Mouse (Mus musculus) embryonic stem cell, embryonic (primary cell): Measurements from ENCODE around the gene Atad5.

ENCODE experiments used
- CTCF ChIA-PET, 4 experiments: fragments of 300-600 bp in 2 of 4; fragments of 350-600 bp in 2 of 4; sonication (Branson Sonifier 250); formaldehyde crosslinking; loops; one replicate each; lab custom pipeline; 2022; ENCODE audit warnings: inconsistent platforms in 2 of 4; lab: Charles Lee
- POLR2A ChIA-PET, 4 experiments: fragments of 300-600 bp in 2 of 4; fragments of 350-600 bp in 2 of 4; sonication (Branson Sonifier 250); formaldehyde crosslinking; loops; one replicate each; lab custom pipeline; 2022; ENCODE audit warnings: antibody characterized with exemption in 4 of 4, inconsistent platforms in 1 of 4; lab: Charles Lee

The Atad5 gene

DNA sequence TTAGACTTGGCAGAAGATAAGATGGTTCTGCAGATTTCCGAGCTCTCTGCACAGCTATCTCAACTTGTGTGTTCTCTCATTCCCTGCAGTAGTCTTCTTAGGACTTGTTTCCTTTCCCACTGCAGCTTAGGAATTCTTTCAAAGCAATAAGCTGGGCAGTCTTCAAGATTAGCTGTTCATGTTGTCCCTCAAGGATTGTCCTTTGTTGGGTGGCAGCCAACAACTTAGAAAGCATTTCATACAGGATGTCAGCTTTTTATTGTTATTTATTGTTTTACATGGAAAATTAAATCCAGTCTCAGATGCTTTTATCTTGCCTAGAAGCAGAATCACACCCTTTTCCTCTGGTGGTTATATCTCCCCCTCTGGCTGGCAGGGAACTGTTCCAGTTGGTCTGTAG is 27.2 kb downstream of the Atad5 start:
- POLR2A ChIA-PET, result interaction anchor here in 1 of 4 experiments (1.2 to 4.2 kb wide), 6 partner anchors 10 to 26 kb away, joined by 4 to 14 read pairs (median 5); no protein-coding TSS in a partner anchor

DNA sequence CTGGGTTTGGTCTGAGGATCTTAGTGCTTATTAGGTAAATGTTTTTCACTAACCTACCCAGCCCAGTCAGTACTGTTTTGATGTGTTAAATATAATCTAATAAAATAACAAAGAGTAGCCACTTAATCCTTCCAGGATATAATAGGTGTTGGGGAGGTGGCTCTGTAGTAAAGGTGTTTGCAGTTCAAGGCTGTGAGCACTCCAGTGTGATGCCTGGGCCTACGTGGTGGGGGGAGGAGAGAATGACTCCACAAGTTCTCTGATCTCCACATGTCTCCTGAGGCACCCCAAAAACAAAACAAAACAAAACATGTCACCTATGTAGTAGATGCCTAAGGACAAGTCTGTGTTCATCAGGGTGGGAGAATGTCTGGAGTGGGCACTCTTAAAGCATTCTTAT is 42.9 kb downstream of the Atad5 start:
- CTCF ChIA-PET, result no interaction called here
- POLR2A ChIA-PET, result interaction anchor here in 2 of 4 experiments (0.8 to 3.7 kb wide), 14 partner anchors 9 to 135 kb away, joined by 3 to 17 read pairs (median 5); partner anchors contain the start of genes Adap2 (in 2 of the 2) and Rnf135 (in 1 of the 2)

More for the DNA sequence above, 27.2 kb downstream of the Atad5 start:
- CTCF ChIA-PET, result no interaction called here

DNA sequence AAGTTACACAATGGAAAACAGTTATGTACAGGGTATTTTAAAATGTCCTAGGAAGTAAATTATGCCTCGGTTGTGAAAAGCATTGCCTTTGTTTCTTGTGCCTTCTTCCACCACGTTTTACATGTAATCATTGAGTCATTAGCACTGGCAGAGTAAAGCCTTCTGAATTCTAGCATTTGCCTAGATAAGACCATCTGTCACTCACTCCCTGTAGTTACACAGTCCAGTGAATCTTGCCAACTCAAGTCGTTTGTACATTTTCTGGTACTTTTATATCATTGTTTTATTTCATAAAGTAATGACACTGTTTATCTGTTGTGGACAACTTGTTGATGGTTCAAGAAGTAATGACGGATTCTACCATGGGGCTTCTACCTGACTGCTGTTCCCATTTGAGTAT is 45.5 kb downstream of the Atad5 start:
- ChIA-PET POLR2A (interaction anchor here in 1 of 4 experiments (1.6 to 3.7 kb wide), 6 partner anchors 15 to 159 kb away, joined by 5 to 14 read pairs (median 6); partner anchors contain the start of gene Rnf135), CTCF (interaction anchor here in 1 of 4 experiments (1.2 kb wide), 1 partner anchor 49 kb away, joined by 4 read pairs; the partner anchor contains the start of gene Rnf135)

DNA sequence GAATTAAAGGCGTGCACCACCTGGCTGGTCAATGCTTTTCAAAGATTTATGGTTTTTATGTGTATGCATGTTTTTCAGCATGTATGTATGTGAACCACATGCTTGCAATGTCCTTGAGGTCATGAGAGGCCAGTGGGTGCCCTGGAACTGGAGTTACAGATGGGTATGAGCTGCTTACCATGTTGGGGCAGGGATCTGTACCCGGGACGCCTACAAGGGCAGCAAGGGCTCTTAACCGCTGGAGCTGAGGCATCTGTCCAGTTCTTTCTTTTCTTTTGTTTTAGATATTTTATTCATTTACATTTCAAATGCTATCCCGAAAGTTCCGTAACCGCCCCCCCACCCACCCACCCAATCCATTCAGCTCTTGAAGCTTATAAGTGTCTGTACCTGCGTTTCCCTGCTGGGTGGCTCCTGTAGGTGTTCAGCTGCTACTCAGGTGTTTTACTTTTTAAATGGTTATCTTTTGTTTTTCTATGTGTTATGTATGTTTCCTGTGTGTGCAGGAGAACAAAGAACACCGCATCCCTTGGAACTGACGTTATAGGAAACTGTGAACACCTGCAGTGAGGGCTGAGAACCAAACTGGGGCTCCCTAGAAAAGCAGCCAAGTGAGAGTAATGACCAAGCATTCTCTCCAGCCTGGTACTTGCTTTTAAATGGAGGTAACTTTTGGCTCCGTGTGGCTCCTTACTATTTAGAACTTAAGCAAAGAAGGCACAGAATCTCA is 46.9 kb downstream of the Atad5 start:
- ChIA-PET POLR2A (interaction anchor here (0.6 to 5.7 kb wide), 37 partner anchors 9 to 255 kb away, joined by 3 to 28 read pairs (median 4); partner anchors contain the start of genes Adap2 (in 2 of the 4), Crlf3 (in 2 of the 4), Rnf135 (in 2 of the 4) and Zfp207 (in 2 of the 4)), CTCF (interaction anchor here in 3 of 4 experiments (0.6 to 1.2 kb wide), 4 partner anchors 14 to 164 kb away, joined by 3 to 4 read pairs (median 4); partner anchors contain the start of gene Rnf135 (in 1 of the 3))

- ChIA-PET POLR2A (interaction anchor here in 3 of 4 experiments (0.6 to 5.7 kb wide), 37 partner anchors 9 to 254 kb away, joined by 3 to 28 read pairs (median 4); partner anchors contain the start of genes Adap2 (in 2 of the 3), Crlf3 (in 2 of the 3), Rnf135 (in 2 of the 3) and Zfp207 (in 2 of the 3)), CTCF (interaction anchor here (0.6 to 0.7 kb wide), 4 partner anchors 13 to 164 kb away, joined by 3 to 4 read pairs (median 3); no protein-coding TSS in a partner anchor)
Observed at GRCm38 (mm10) chr11:80136786-80137185, 47.6 kb downstream of the Atad5 start.

- CTCF ChIA-PET, result interaction anchor here in 2 of 4 experiments (0.6 to 1.0 kb wide), 2 partner anchors 48 to 102 kb away, joined by 3 read pairs; no protein-coding TSS in a partner anchor
- POLR2A ChIA-PET, result interaction anchor here (0.6 to 5.7 kb wide), 25 partner anchors 8 to 245 kb away, joined by 3 to 28 read pairs (median 4); partner anchors contain the start of genes Adap2 (in 2 of the 4), Rhot1 (in 2 of the 4), Rnf135 (in 2 of the 4) and Atad5 (in 1 of the 4)
Observed at GRCm38 (mm10) chr11:80137773-80138172, 48.6 kb downstream of the Atad5 start.

- POLR2A ChIA-PET, result interaction anchor here in 3 of 4 experiments (0.6 to 5.7 kb wide), 29 partner anchors 7 to 241 kb away, joined by 3 to 31 read pairs (median 5); partner anchors contain the start of genes Adap2 (in 3 of the 3), Crlf3 (in 3 of the 3), Rnf135 (in 2 of the 3) and Rhot1 (in 1 of the 3)
- CTCF ChIA-PET, result interaction anchor here in 1 of 4 experiments (0.5 kb wide), 1 partner anchor 90 kb away, joined by 3 read pairs; no protein-coding TSS in a partner anchor
Observed at GRCm38 (mm10) chr11:80141825-80142521, 52.8 kb downstream of the Atad5 start, which contains the start of gene Tefm. Tefm (minus strand) TSS chr11:80142175.

- ChIA-PET CTCF (no interaction called here), POLR2A (interaction anchor here in 3 of 4 experiments (0.6 to 4.2 kb wide), 10 partner anchors 11 to 244 kb away, joined by 3 to 31 read pairs (median 4); partner anchors contain the start of genes Adap2 (in 2 of the 3) and Rnf135 (in 1 of the 3))
Observed at GRCm38 (mm10) chr11:80142872-80143271, 53.7 kb downstream of the Atad5 start.

DNA sequence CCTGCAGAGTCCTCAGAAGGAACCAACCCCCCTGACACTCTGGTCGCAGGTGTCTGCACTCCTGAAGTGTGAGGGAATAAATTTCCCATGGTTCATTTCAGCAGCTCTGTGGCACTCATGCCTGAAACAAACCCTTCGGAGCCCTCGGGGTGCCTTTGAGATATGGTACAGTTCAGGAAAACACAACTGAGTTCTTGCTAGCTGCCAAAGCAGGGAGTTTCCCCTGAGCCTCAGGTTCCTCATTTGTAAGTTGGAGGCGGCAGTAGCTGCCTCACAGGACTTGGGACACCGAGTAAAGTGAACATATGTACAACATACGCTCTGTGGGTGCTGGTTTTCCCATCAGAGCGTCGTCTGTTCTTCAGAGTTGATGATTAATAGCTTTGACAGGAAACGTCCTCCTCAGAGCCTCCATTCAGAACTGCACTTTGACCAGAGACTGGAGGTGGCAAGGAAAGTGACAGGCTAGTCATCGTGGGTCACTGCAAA is 56.6 kb downstream of the Atad5 start:
- ChIA-PET POLR2A (interaction anchor here in 3 of 4 experiments (0.8 to 1.7 kb wide), 10 partner anchors 8 to 183 kb away, joined by 3 to 6 read pairs (median 4); partner anchors contain the start of genes Adap2 (in 1 of the 3) and Utp6 (in 1 of the 3)), CTCF (interaction anchor here in 2 of 4 experiments (0.6 to 0.9 kb wide), 3 partner anchors 33 to 187 kb away, joined by 3 to 7 read pairs (median 3); partner anchors contain the start of gene Rnf135 (in 1 of the 2))

DNA sequence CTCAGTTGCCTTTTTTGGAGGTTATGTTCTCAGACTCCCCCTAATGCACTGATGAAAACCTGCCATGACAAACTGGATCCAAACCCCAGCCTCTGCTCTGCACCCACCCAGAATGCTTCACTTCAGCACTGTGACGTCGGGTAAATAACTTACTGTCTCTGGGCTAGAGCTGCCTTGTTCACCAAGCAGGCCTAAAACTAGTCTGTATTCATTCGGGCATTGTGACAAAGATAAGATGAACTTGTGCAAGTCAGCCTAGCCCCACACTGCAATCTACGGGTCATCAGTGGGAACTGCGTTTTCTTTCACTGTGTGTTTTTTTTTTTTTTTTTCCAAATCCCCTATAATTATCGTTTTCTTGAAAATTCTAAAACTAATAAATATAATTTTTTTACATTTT is 58.5 kb downstream of the Atad5 start:
- CTCF ChIA-PET, result interaction anchor here in 2 of 4 experiments (0.6 to 1.2 kb wide), 3 partner anchors 36 to 1318 kb away, joined by 4 to 9 read pairs (median 9); partner anchors contain the start of gene Rnf135 (in 1 of the 2)
- POLR2A ChIA-PET, result interaction anchor here in 2 of 4 experiments (0.6 to 1.8 kb wide), 8 partner anchors 12 to 506 kb away, joined by 3 to 6 read pairs (median 4); partner anchors contain the start of gene Rnf135 (in 1 of the 2)

- CTCF ChIA-PET, result interaction anchor here in 3 of 4 experiments (0.6 to 1.2 kb wide), 5 partner anchors 35 to 113 kb away, joined by 4 to 9 read pairs (median 4); partner anchors contain the start of genes Crlf3 (in 1 of the 3) and Rnf135 (in 1 of the 3)
- POLR2A ChIA-PET, result interaction anchor here in 2 of 4 experiments (0.6 to 1.8 kb wide), 8 partner anchors 11 to 507 kb away, joined by 3 to 6 read pairs (median 4); no protein-coding TSS in a partner anchor
Observed at GRCm38 (mm10) chr11:80148313-80148712, 59.1 kb downstream of the Atad5 start.

- CTCF ChIA-PET, result interaction anchor here (0.6 to 1.4 kb wide), 7 partner anchors 35 to 327 kb away, joined by 3 to 7 read pairs (median 4); partner anchors contain the start of genes Crlf3 (in 1 of the 4) and Rnf135 (in 1 of the 4)
- POLR2A ChIA-PET, result interaction anchor here (0.6 to 1.3 kb wide), 11 partner anchors 7 to 1059 kb away, joined by 3 to 4 read pairs (median 4); partner anchors contain the start of genes Rnf135 (in 1 of the 4) and Tefm (in 1 of the 4)
Observed at GRCm38 (mm10) chr11:80148974-80149373, 59.8 kb downstream of the Atad5 start.

DNA sequence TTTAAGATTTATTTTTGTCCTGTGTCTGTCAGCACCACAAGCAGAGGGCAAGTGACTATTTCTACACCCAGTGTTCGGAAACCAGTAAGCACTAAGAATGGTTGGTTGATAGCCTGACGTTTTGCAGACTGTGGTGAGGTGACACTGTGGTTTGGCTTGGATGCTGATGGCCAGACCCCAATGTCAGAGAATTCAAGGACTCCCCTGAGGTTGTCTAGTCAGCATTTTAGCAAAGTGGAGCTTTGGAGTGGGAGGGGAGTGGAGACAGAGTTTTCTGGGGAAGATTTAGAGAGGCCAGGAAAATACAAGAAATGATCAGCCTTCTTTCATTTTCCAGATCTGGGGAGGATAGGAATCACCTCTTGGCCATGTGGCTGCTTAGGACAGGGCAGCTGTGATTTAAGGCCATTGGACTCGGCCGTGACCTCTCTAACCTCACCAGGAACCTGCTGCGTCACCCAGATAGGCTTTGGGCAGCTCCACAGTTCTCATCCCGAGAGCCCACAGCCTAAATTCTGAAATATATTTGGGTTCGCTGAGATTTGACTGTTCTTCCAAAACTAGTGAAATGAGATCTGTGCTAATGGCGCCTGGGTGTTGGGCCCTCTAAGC is 60.3 kb downstream of the Atad5 start:
- POLR2A ChIA-PET, result interaction anchor here (0.6 to 1.5 kb wide), 16 partner anchors 7 to 1059 kb away, joined by 3 to 5 read pairs (median 3); partner anchors contain the start of genes Rnf135 (in 1 of the 4) and Tefm (in 1 of the 4)
- CTCF ChIA-PET, result interaction anchor here in 3 of 4 experiments (0.5 to 1.4 kb wide), 6 partner anchors 13 to 613 kb away, joined by 3 to 4 read pairs (median 3); no protein-coding TSS in a partner anchor

DNA sequence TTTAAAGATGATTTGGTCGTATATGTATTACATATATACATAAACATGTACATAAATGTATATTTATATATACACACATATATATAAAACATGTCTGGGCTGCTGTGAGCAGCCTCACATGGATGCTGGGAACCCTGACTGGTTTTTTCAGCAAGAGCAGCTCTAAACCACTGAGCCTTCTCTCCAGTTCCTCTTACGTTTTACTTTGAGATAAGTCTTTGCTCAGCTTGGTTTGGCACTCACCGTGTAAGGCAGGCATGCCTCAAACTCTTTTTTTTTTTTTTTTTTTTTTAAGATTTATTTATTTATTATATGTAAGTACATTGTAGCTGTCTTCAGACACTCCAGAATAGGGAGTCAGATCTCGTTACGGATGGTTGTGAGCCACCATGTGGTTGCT is 61.4 kb downstream of the Atad5 start:
- CTCF ChIA-PET, result interaction anchor here in 2 of 4 experiments (0.6 to 1.4 kb wide), 2 partner anchors 14 to 49 kb away, joined by 3 read pairs; no protein-coding TSS in a partner anchor
- POLR2A ChIA-PET, result interaction anchor here in 2 of 4 experiments (0.6 to 1.5 kb wide), 9 partner anchors 9 to 78 kb away, joined by 3 to 5 read pairs (median 3); partner anchors contain the start of gene Tefm (in 1 of the 2)

GRCm38 (mm10) chr11:80151541-80151940 is 62.3 kb downstream of the Atad5 start:
- ChIA-PET POLR2A (interaction anchor here in 3 of 4 experiments (0.6 to 1.3 kb wide), 3 partner anchors 10 to 27 kb away, joined by 3 to 4 read pairs (median 4); partner anchors contain the start of gene Tefm (in 1 of the 3)), CTCF (interaction anchor here in 1 of 4 experiments (0.5 kb wide), 1 partner anchor 30 kb away, joined by 3 read pairs; no protein-coding TSS in a partner anchor)
